Comparison of ENCODE assay signal across 11 mouse cellular contexts in genomic region chr9:114842269-114842668, GRCm38 (mm10). TPM values are rescaled to one million over a fixed set of nuclear protein-coding genes. Genes with fewer than 3 reads are reported as not detected.
DNase-seq lines count a peak whose midpoint lies in the region; ATAC-seq and TF ChIP-seq lines count a peak whose summit lies in the region.
"Had no signal": no experiment of that assay in that cellular context is flagged by ENCODE, and none has a peak within 500 bp of the region (broad histone marks: within the 10 kb centered on the region; RNA-seq: fewer than 3 reads in every experiment).

No protein-coding gene starts in this region.

- 78% methylated on average over 7 of the region's 7 CpGs for WGBS in kidney, embryonic 14.5 days
- WGBS in kidney, adult 2 months: 89% methylated on average over 7 of the region's 7 CpGs
- WGBS in midbrain, embryonic 14.5 days: 82% methylated on average over 7 of the region's 7 CpGs

- H3K9me3 ChIP-seq in kidney, embryonic 14.5 days (ENCODE audit: control insufficient read depth, low read length): no peaks in the 10 kb centered on the region
- H3K9me3 ChIP-seq in midbrain, embryonic 14.5 days (ENCODE audit: control insufficient read depth, low read length): no peaks in the 10 kb centered on the region

- DNase-seq in kidney, adult 2 months: no peak
- peak; percentile 27 for DNase-seq in gastrocnemius, postnatal 14 days
- DNase-seq in liver: peak; percentile 22
- peak; percentile 39 for DNase-seq in lung, postnatal 14 days
- DNase-seq in layer of hippocampus, postnatal 10 days (ENCODE audit: low spot score in 2 of 2): no peak
- DNase-seq in midbrain, embryonic 14.5 days: no peak
- DNase-seq: cerebellum, adult 9-10 months; layer of hippocampus, adult 9-11 months had no signal

- no peaks in the 10 kb centered on the region for H3K4me1 ChIP-seq in kidney, embryonic 14.5 days (ENCODE audit: control insufficient read depth, insufficient read depth, low read length)
- no peaks in the 10 kb centered on the region for H3K4me1 ChIP-seq in kidney, adult 2 months (ENCODE audit: control insufficient read depth, insufficient read depth, low read length)
- H3K4me1 ChIP-seq in midbrain, embryonic 14.5 days (ENCODE audit: control insufficient read depth, insufficient read depth, low read length): peaks cover 5% of the 10 kb centered on the region; the same call in 1 of the 2 replicates

- H3K4me3 ChIP-seq in kidney, embryonic 14.5 days (ENCODE audit: low read length): peak overlapping the region; percentile 72; the same call in 1 of the 2 replicates
- no peak overlapping the region for H3K4me3 ChIP-seq in kidney, adult 2 months (ENCODE audit: insufficient read depth, low read depth, low read length)
- H3K4me3 ChIP-seq in midbrain, embryonic 14.5 days (replicated peaks; ENCODE audit: low read depth, low read length): no peak overlapping the region

- TF ChIP-seq CTCF in kidney, adult 2 months (conservative IDR thresholded peaks at IDR 0.05; ENCODE audit: insufficient read depth, insufficient read length, low read depth, low read length): no peak

- no peaks in the 10 kb centered on the region for H3K36me3 ChIP-seq in kidney, embryonic 14.5 days (ENCODE audit: control insufficient read depth, insufficient read depth, low read length)
- no peaks in the 10 kb centered on the region for H3K36me3 ChIP-seq in kidney, adult 2 months (ENCODE audit: control insufficient read depth, insufficient read depth, low read length)
- no peaks in the 10 kb centered on the region for H3K36me3 ChIP-seq in midbrain, embryonic 14.5 days (ENCODE audit: control insufficient read depth, insufficient read depth, low read length)
- H3K36me3 ChIP-seq: G1E had no signal

- ATAC-seq in kidney, embryonic 14.5 days (ENCODE audit: low FRiP score, low TSS enrichment): no peak
- ATAC-seq in midbrain, embryonic 14.5 days (ENCODE audit: low FRiP score, low TSS enrichment): no peak

- peak overlapping the region; percentile 94; the same call in 1 of the 2 replicates for H3K4me2 ChIP-seq in kidney, embryonic 14.5 days (replicated peaks; ENCODE audit: low read depth, low read length)
- H3K4me2 ChIP-seq in midbrain, embryonic 14.5 days (ENCODE audit: low read length): no peak overlapping the region

- intact Hi-C loops in gastrocnemius, postnatal 14 days (cut with DNase I; ENCODE audit: low total_unique reads): no loop called here

- no peak for TF ChIP-seq POLR2A in kidney, adult 2 months (IDR thresholded peaks at IDR 0.05; ENCODE audit: low read depth, low read length)

- 0 out of 2 replicates have a peak overlapping the region, but pooled peaks have one; percentile 2 for H3K9ac ChIP-seq in kidney, embryonic 14.5 days (ENCODE audit: low read depth, low read length)
- no peak overlapping the region for H3K9ac ChIP-seq in midbrain, embryonic 14.5 days (replicated peaks; ENCODE audit: low read length)
- H3K9ac ChIP-seq: hindbrain, embryonic 14.5 days had no signal

- peaks cover 6% of the 10 kb centered on the region; the same call in 1 of the 2 replicates for H3K27me3 ChIP-seq in kidney, embryonic 14.5 days (ENCODE audit: control insufficient read depth, insufficient read depth, low read length)
- H3K27me3 ChIP-seq in kidney, adult 2 months (replicated peaks; ENCODE audit: control insufficient read depth, insufficient read depth, low read length): no peaks in the 10 kb centered on the region
- H3K27me3 ChIP-seq in midbrain, embryonic 14.5 days (ENCODE audit: control insufficient read depth, insufficient read depth, low read length): peaks cover 9% of the 10 kb centered on the region; the same call in 1 of the 2 replicates

- H3K27ac ChIP-seq in kidney, embryonic 14.5 days (ENCODE audit: low read depth, low read length): no peak overlapping the region
- no peak overlapping the region; the same call in 1 of the 2 replicates for H3K27ac ChIP-seq in kidney, adult 2 months (ENCODE audit: insufficient read depth, low read depth, low read length)
- no peak overlapping the region for H3K27ac ChIP-seq in midbrain, embryonic 14.5 days (replicated peaks; ENCODE audit: low read depth, low read length)
- H3K27ac ChIP-seq: hindbrain, embryonic 14.5 days had no signal

RNA-seq across cellular contexts. Expression of gene Cmtm8, which starts 1.7 kb away (rescaled TPM):
- polyA plus RNA-seq in kidney, embryonic 14.5 days (2014; fragmentation: Nextera tagmentation; extraction: Ambion mirVana): 36.0 and 43.0 TPM in 2 replicates
- polyA plus RNA-seq in kidney, adult 2 months (2012; rRNA removed): 30.5 and 38.1 TPM in 2 replicates
- total RNA-seq in gastrocnemius, postnatal 14 days (2021): 1 to 10 TPM; 2.8 to 3.7 TPM
- 1 to 10 TPM; 1.7 to 2.9 TPM for total RNA-seq in layer of hippocampus, postnatal 10 days (2021)
- polyA plus RNA-seq in midbrain, embryonic 14.5 days (2014; fragmentation: Nextera tagmentation; extraction: Ambion mirVana): 4.4 and 6.1 TPM in 2 replicates
- polyA plus RNA-seq: G1E had no signal

Comparison
In these comparisons a context has a peak if more than half of its experiments do, and no peak if none do; other contexts are left out.
1. DNase-seq: peak in gastrocnemius, postnatal 14 days (single experiment), liver (single experiment) and lung, postnatal 14 days (single experiment); none in kidney, adult 2 months (single experiment), layer of hippocampus, postnatal 10 days (0 of 2) and midbrain, embryonic 14.5 days (single experiment).